Mouse (Mus musculus): Measurements from ENCODE around the gene Rab3d. TPM values are rescaled to one million over a fixed set of nuclear protein-coding genes. Genes with fewer than 3 reads are reported as not detected.

The Rab3d gene
- polyA plus RNA-seq, 1 experiment, result 0.07 TPM

GRCm38 (mm10) chr9:21934021-21934420, 16.0 kb upstream of the Rab3d start:
- Histone ChIP-seq H3K36me3 (ENCODE audit: control insufficient read depth) (no peaks in the 10 kb centered on the region), H3K4me1 (ENCODE audit: control insufficient read depth) (peaks cover 22% of the 10 kb centered on the region), H3K9me3 (ENCODE audit: control insufficient read depth, low read length) (no peaks in the 10 kb centered on the region), H3K4me3 (replicated peaks) (no peak overlapping the region), H3K27me3 (ENCODE audit: control insufficient read depth) (peaks cover 25% of the 10 kb centered on the region)
- TF ChIP-seq TAL1 (IDR thresholded peaks at IDR 0.05; ENCODE audit: low read length) (no peak), GATA1 (IDR thresholded peaks at IDR 0.05; ENCODE audit: low read length) (no peak)

GRCm38 (mm10) chr9:21932445-21933137, 14.6 kb upstream of the Rab3d start:
- Histone ChIP-seq H3K4me1 (ENCODE audit: control insufficient read depth) (peaks cover 24% of the 10 kb centered on the region), H3K9me3 (ENCODE audit: control insufficient read depth, low read length) (no peaks in the 10 kb centered on the region), H3K4me3 (replicated peaks) (no peak overlapping the region), H3K36me3 (ENCODE audit: control insufficient read depth) (no peaks in the 10 kb centered on the region), H3K27me3 (ENCODE audit: control insufficient read depth) (peaks cover 25% of the 10 kb centered on the region)
- TF ChIP-seq GATA1 (IDR thresholded peaks at IDR 0.05; ENCODE audit: low read length), result no peak
- TF ChIP-seq TAL1 (IDR thresholded peaks at IDR 0.05; ENCODE audit: low read length), result no peak

DNA sequence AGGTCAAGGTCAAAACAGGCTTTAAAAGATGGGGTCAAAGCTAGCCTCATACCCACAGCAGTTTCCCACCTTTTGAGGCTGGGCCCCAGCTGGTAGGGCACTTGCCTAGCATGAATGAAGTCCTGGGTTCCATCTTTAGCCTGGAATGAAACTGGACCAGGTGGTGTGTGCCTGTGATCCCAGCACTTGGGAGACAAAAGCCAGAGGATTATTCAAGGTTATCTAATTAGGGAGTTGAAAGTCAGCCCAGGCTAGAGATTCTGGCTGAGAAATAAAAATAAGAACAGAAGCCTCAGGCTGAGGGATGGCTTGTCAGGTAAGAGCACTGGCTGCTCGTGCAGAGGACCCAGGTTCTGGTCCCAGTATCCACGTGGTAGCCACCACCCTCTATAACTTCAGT, 14.0 kb upstream of the Rab3d start:
- H3K27me3 ChIP-seq (ENCODE audit: control insufficient read depth), result peaks cover 30% of the 10 kb centered on the region
- H3K36me3 ChIP-seq (ENCODE audit: control insufficient read depth), result no peaks in the 10 kb centered on the region
- H3K4me3 ChIP-seq (replicated peaks), result no peak overlapping the region
- TF ChIP-seq GATA1 (IDR thresholded peaks at IDR 0.05; ENCODE audit: low read length), result no peak
- no peak for TF ChIP-seq TAL1 (IDR thresholded peaks at IDR 0.05; ENCODE audit: low read length)
- peaks cover 27% of the 10 kb centered on the region for H3K4me1 ChIP-seq (ENCODE audit: control insufficient read depth)
- H3K9me3 ChIP-seq (ENCODE audit: control insufficient read depth, low read length), result no peaks in the 10 kb centered on the region

DNA sequence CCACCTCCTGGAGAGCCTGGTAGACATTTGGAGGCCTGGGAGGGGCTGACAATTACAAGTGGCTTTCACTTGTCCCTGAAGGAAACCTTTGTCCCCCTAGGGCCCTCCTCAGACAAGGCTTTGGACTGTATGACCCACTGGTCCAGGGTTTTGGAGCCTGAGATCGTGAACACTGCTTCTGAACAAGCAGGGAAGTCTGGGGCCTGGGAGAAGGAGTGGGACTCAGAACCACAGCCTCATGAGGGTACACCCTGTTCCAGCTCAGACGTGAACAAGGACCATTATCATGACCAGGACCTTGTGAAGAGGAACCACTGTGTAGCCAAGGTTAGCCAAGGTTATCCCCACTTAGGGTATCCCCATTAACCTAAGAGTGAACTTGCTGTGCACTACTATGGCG, 11.2 kb upstream of the Rab3d start:
- peaks cover 26% of the 10 kb centered on the region for H3K4me1 ChIP-seq (ENCODE audit: control insufficient read depth)
- no peak overlapping the region for H3K4me3 ChIP-seq (replicated peaks)
- no peaks in the 10 kb centered on the region; the same call in 1 of the 2 replicates for H3K36me3 ChIP-seq (ENCODE audit: control insufficient read depth)
- H3K9me3 ChIP-seq (ENCODE audit: control insufficient read depth, low read length), result no peaks in the 10 kb centered on the region
- no peak for TF ChIP-seq TAL1 (IDR thresholded peaks at IDR 0.05; ENCODE audit: low read length)
- TF ChIP-seq GATA1 (IDR thresholded peaks at IDR 0.05; ENCODE audit: low read length), result no peak
- H3K27me3 ChIP-seq (ENCODE audit: control insufficient read depth), result peaks cover 14% of the 10 kb centered on the region

GRCm38 (mm10) chr9:21927208-21927753, 9.3 kb upstream of the Rab3d start, which contains the start of the genes Ccdc159 and Tmem205:
Ccdc159 (plus strand) TSS chr9:21927471.
Tmem205 (minus strand) TSS chr9:21927556.
- Histone ChIP-seq H3K36me3 (ENCODE audit: control insufficient read depth) (no peaks in the 10 kb centered on the region; the same call in 1 of the 2 replicates), H3K4me3 (replicated peaks) (peak within 1 kb of the TSS; percentile 44), H3K9me3 (ENCODE audit: control insufficient read depth, low read length) (peaks cover 2% of the 10 kb centered on the region; the same call in 1 of the 2 replicates), H3K27me3 (ENCODE audit: control insufficient read depth) (peaks cover 5% of the 10 kb centered on the region), H3K4me1 (ENCODE audit: control insufficient read depth) (peaks cover 23% of the 10 kb centered on the region)
- no peak for TF ChIP-seq GATA1 (IDR thresholded peaks at IDR 0.05; ENCODE audit: low read length)

DNA sequence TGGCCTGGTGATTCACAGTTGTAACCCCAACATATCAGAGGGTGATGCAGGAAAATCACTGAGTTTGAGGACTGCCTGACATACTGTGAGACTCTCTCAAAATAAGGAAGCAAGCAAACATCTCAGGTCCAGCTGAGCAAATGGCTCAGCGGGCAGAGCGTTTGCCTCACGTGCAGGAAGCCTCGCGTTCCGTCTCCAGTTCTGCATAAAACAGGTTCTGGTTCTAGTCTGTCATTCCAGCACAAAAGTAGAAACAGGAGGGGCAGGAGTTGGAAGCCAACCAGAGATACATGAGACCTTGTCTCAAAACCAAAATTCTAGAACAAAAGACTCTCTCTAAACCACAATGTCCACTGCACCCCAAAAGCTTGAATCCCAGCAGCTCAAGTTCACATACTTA, 8.8 kb upstream of the Rab3d start:
- peaks cover 23% of the 10 kb centered on the region for H3K4me1 ChIP-seq (ENCODE audit: control insufficient read depth)
- peak overlapping the region; percentile 44 for H3K4me3 ChIP-seq (replicated peaks)
- TF ChIP-seq GATA1 (IDR thresholded peaks at IDR 0.05; ENCODE audit: low read length) (no peak), TAL1 (IDR thresholded peaks at IDR 0.05; ENCODE audit: low read length) (no peak)
- peaks cover 5% of the 10 kb centered on the region for H3K9me3 ChIP-seq (ENCODE audit: control insufficient read depth, low read length)
- H3K27me3 ChIP-seq (ENCODE audit: control insufficient read depth), result peaks cover 5% of the 10 kb centered on the region
- peaks cover 2% of the 10 kb centered on the region for H3K36me3 ChIP-seq (ENCODE audit: control insufficient read depth)

DNA sequence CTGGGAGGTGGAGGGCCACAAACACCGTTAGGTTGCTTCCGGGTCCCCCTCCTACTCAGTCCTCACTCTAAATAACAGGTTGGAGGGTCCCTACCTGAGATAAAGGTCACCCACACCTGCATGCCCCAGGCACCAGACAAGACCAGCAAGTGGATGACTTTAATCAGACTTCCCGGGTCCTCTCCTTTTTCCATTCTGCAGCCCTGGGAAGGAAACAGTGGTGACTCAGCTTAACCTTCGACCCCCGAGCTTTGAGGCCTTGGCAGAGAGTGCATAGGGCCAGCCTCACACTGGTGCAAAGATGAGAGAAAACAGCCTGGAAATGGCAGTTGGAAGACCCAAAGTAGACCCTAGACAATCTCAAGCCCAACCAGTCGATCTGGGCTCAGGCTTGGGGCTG, 8.2 kb upstream of the Rab3d start:
- Histone ChIP-seq H3K4me1 (ENCODE audit: control insufficient read depth) (peaks cover 23% of the 10 kb centered on the region), H3K27me3 (ENCODE audit: control insufficient read depth) (peaks cover 5% of the 10 kb centered on the region), H3K4me3 (replicated peaks) (no peak overlapping the region)

DNA sequence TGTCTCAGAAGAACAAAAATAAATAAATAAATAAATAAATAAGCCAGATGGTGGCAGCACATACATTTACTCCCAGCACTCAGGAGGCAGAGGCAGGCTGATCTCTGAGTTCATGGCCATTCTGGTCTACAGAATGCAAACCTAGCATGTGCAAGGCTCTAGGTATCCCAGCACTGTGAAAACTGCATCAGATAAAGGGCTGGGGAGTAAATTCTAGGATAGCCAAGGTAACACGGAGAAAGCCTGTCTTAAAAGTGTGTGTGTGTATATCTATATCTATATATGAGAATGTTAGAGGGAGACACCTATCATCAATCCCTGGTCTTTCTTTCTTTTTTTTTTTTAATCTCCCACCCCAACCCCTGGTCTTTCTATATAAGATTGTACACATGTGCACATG, 7.5 kb upstream of the Rab3d start:
- no peak overlapping the region for H3K4me3 ChIP-seq (replicated peaks)
- peaks cover 5% of the 10 kb centered on the region for H3K27me3 ChIP-seq (ENCODE audit: control insufficient read depth)
- H3K36me3 ChIP-seq (ENCODE audit: control insufficient read depth), result peaks cover 5% of the 10 kb centered on the region
- H3K9me3 ChIP-seq (ENCODE audit: control insufficient read depth, low read length), result peaks cover 8% of the 10 kb centered on the region
- H3K4me1 ChIP-seq (ENCODE audit: control insufficient read depth), result peaks cover 23% of the 10 kb centered on the region
- TF ChIP-seq TAL1 (IDR thresholded peaks at IDR 0.05; ENCODE audit: low read length) (no peak), GATA1 (IDR thresholded peaks at IDR 0.05; ENCODE audit: low read length) (no peak)

More for the DNA sequence above, 8.2 kb upstream of the Rab3d start:
- peaks cover 8% of the 10 kb centered on the region for H3K9me3 ChIP-seq (ENCODE audit: control insufficient read depth, low read length)
- H3K36me3 ChIP-seq (ENCODE audit: control insufficient read depth), result peaks cover 5% of the 10 kb centered on the region
- TF ChIP-seq GATA1 (IDR thresholded peaks at IDR 0.05; ENCODE audit: low read length), result no peak
- no peak for TF ChIP-seq TAL1 (IDR thresholded peaks at IDR 0.05; ENCODE audit: low read length)

GRCm38 (mm10) chr9:21925034-21925433, 7.0 kb upstream of the Rab3d start:
- peaks cover 23% of the 10 kb centered on the region for H3K4me1 ChIP-seq (ENCODE audit: control insufficient read depth)
- H3K4me3 ChIP-seq (replicated peaks), result no peak overlapping the region
- H3K9me3 ChIP-seq (ENCODE audit: control insufficient read depth, low read length), result peaks cover 8% of the 10 kb centered on the region
- peaks cover 5% of the 10 kb centered on the region for H3K27me3 ChIP-seq (ENCODE audit: control insufficient read depth)
- H3K36me3 ChIP-seq (ENCODE audit: control insufficient read depth), result peaks cover 5% of the 10 kb centered on the region
- TF ChIP-seq GATA1 (IDR thresholded peaks at IDR 0.05; ENCODE audit: low read length) (no peak), TAL1 (IDR thresholded peaks at IDR 0.05; ENCODE audit: low read length) (no peak)
